Mouse (Mus musculus): ENCODE results near the gene Dnah7c. TPM values are rescaled to one million over a fixed set of nuclear protein-coding genes. Genes with fewer than 3 reads are reported as not detected.
"Not testable (repeated sequence)": the region's sequence is repeated elsewhere in the genome, so short reads cannot be mapped to it uniquely, and the experiment has no call there.

Dnah7c gene
- polyA plus RNA-seq, 1 experiment from 2014 or later = 0.01 TPM

GRCm38 (mm10) chr1:46428401-46428800, 3.0 kb downstream of the Dnah7c start:
- Histone ChIP-seq H3K4me1 (replicated peaks; ENCODE audit: control insufficient read depth, insufficient read depth) (no peaks in the 10 kb centered on the region), H3K4me3 (ENCODE audit: low read depth, low read length) (no peak overlapping the region), H3K27ac (replicated peaks) (no peak overlapping the region), H3K36me3 (ENCODE audit: control insufficient read depth, insufficient read depth, low read length) (no peaks in the 10 kb centered on the region), H3K4me2 (replicated peaks; ENCODE audit: low read depth) (no peak overlapping the region), H3K9me3 (ENCODE audit: control insufficient read depth, low read length) (no peaks in the 10 kb centered on the region), H3K9ac (ENCODE audit: low read length) (no peak overlapping the region), H3K27me3 (ENCODE audit: control insufficient read depth, insufficient read depth, low read length) (no peaks in the 10 kb centered on the region)
- DNase-seq (ENCODE audit: low spot score) (no peak), ATAC-seq (ENCODE audit: low FRiP score, low TSS enrichment) (no peak)
- TF ChIP-seq EP300 (optimal IDR thresholded peaks at IDR 0.05) (no peak), CTCF (IDR thresholded peaks at IDR 0.05; ENCODE audit: low read depth) (peak; percentile 27)
- WGBS = 62% methylated on average over 2 of the region's 2 CpGs

GRCm38 (mm10) chr1:46514671-46515070, 89.3 kb downstream of the Dnah7c start:
- not testable (repeated sequence) for H3K27me3 ChIP-seq (ENCODE audit: control insufficient read depth, insufficient read depth, low read length); H3K9ac ChIP-seq (ENCODE audit: low read length); H3K27ac ChIP-seq (replicated peaks); DNase-seq (ENCODE audit: low spot score); H3K4me3 ChIP-seq (ENCODE audit: low read depth, low read length); H3K9me3 ChIP-seq (ENCODE audit: control insufficient read depth, low read length); H3K4me2 ChIP-seq (replicated peaks; ENCODE audit: low read depth); ATAC-seq (ENCODE audit: low FRiP score, low TSS enrichment); H3K36me3 ChIP-seq (ENCODE audit: control insufficient read depth, insufficient read depth, low read length); H3K4me1 ChIP-seq (replicated peaks; ENCODE audit: control insufficient read depth, insufficient read depth)
- WGBS = 62% methylated on average over 1 of the region's 1 CpGs

- Histone ChIP-seq H3K4me1 (replicated peaks; ENCODE audit: control insufficient read depth, insufficient read depth) (no peaks in the 10 kb centered on the region), H3K36me3 (ENCODE audit: control insufficient read depth, insufficient read depth, low read length) (no peaks in the 10 kb centered on the region), H3K27me3 (ENCODE audit: control insufficient read depth, insufficient read depth, low read length) (no peaks in the 10 kb centered on the region), H3K27ac (replicated peaks) (no peak overlapping the region), H3K4me3 (ENCODE audit: low read depth, low read length) (no peak overlapping the region), H3K9me3 (ENCODE audit: control insufficient read depth, low read length) (no peaks in the 10 kb centered on the region), H3K9ac (ENCODE audit: low read length) (no peak overlapping the region), H3K4me2 (replicated peaks; ENCODE audit: low read depth) (no peak overlapping the region)
- TF ChIP-seq EP300 (optimal IDR thresholded peaks at IDR 0.05) (no peak), CTCF (IDR thresholded peaks at IDR 0.05; ENCODE audit: low read depth) (no peak)
- no peak for DNase-seq (ENCODE audit: low spot score)
- ATAC-seq (ENCODE audit: low FRiP score, low TSS enrichment) = no peak
Measured at GRCm38 (mm10) chr1:46521032-46521431, 95.6 kb downstream of the Dnah7c start.

GRCm38 (mm10) chr1:46526537-46526936, 101.1 kb downstream of the Dnah7c start:
- not testable (repeated sequence) for H3K27ac ChIP-seq (replicated peaks); DNase-seq (ENCODE audit: low spot score); H3K4me1 ChIP-seq (replicated peaks; ENCODE audit: control insufficient read depth, insufficient read depth); H3K27me3 ChIP-seq (ENCODE audit: control insufficient read depth, insufficient read depth, low read length); H3K9me3 ChIP-seq (ENCODE audit: control insufficient read depth, low read length); H3K4me2 ChIP-seq (replicated peaks; ENCODE audit: low read depth); H3K4me3 ChIP-seq (ENCODE audit: low read depth, low read length); H3K36me3 ChIP-seq (ENCODE audit: control insufficient read depth, insufficient read depth, low read length); ATAC-seq (ENCODE audit: low FRiP score, low TSS enrichment); H3K9ac ChIP-seq (ENCODE audit: low read length)
- WGBS = 47% methylated on average over 3 of the region's 3 CpGs

- no peak for ATAC-seq (ENCODE audit: low FRiP score, low TSS enrichment)
- 50% methylated on average over 2 of the region's 2 CpGs for WGBS
- Histone ChIP-seq H3K4me3 (ENCODE audit: low read depth, low read length) (no peak overlapping the region), H3K27ac (replicated peaks) (no peak overlapping the region), H3K4me2 (replicated peaks; ENCODE audit: low read depth) (no peak overlapping the region), H3K36me3 (ENCODE audit: control insufficient read depth, insufficient read depth, low read length) (no peaks in the 10 kb centered on the region), H3K9me3 (ENCODE audit: control insufficient read depth, low read length) (no peaks in the 10 kb centered on the region), H3K9ac (ENCODE audit: low read length) (no peak overlapping the region), H3K27me3 (ENCODE audit: control insufficient read depth, insufficient read depth, low read length) (no peaks in the 10 kb centered on the region), H3K4me1 (replicated peaks; ENCODE audit: control insufficient read depth, insufficient read depth) (no peaks in the 10 kb centered on the region)
- no peak for DNase-seq (ENCODE audit: low spot score)
- TF ChIP-seq CTCF (IDR thresholded peaks at IDR 0.05; ENCODE audit: low read depth) (no peak), EP300 (optimal IDR thresholded peaks at IDR 0.05) (no peak)
Measured at GRCm38 (mm10) chr1:46544812-46545421, 119.5 kb downstream of the Dnah7c start.

- Histone ChIP-seq H3K27ac (replicated peaks) (no peak overlapping the region), H3K9ac (ENCODE audit: low read length) (no peak overlapping the region), H3K4me2 (replicated peaks; ENCODE audit: low read depth) (no peak overlapping the region), H3K4me1 (replicated peaks; ENCODE audit: control insufficient read depth, insufficient read depth) (no peaks in the 10 kb centered on the region), H3K4me3 (ENCODE audit: low read depth, low read length) (no peak overlapping the region), H3K27me3 (ENCODE audit: control insufficient read depth, insufficient read depth, low read length) (no peaks in the 10 kb centered on the region), H3K9me3 (ENCODE audit: control insufficient read depth, low read length) (no peaks in the 10 kb centered on the region), H3K36me3 (ENCODE audit: control insufficient read depth, insufficient read depth, low read length) (no peaks in the 10 kb centered on the region)
- DNase-seq (ENCODE audit: low spot score) = no peak
- TF ChIP-seq EP300 (optimal IDR thresholded peaks at IDR 0.05) = no peak
- peak; percentile 63 for TF ChIP-seq CTCF (IDR thresholded peaks at IDR 0.05; ENCODE audit: low read depth)
- ATAC-seq (ENCODE audit: low FRiP score, low TSS enrichment) = no peak
- WGBS = 16% methylated on average over 3 of the region's 3 CpGs
Measured at GRCm38 (mm10) chr1:46580385-46580784, 155.0 kb downstream of the Dnah7c start.

GRCm38 (mm10) chr1:46593826-46594225, 168.4 kb downstream of the Dnah7c start:
- H3K9me3 ChIP-seq (ENCODE audit: control insufficient read depth, low read length); H3K4me3 ChIP-seq (ENCODE audit: low read depth, low read length); H3K4me1 ChIP-seq (replicated peaks; ENCODE audit: control insufficient read depth, insufficient read depth); H3K9ac ChIP-seq (ENCODE audit: low read length); ATAC-seq (ENCODE audit: low FRiP score, low TSS enrichment); H3K4me2 ChIP-seq (replicated peaks; ENCODE audit: low read depth); DNase-seq (ENCODE audit: low spot score); H3K27ac ChIP-seq (replicated peaks); H3K36me3 ChIP-seq (ENCODE audit: control insufficient read depth, insufficient read depth, low read length); H3K27me3 ChIP-seq (ENCODE audit: control insufficient read depth, insufficient read depth, low read length): not testable (repeated sequence)
- 76% methylated on average over 1 of the region's 1 CpGs for WGBS

GRCm38 (mm10) chr1:46596343-46596742, 171.0 kb downstream of the Dnah7c start:
- not testable (repeated sequence) for H3K9me3 ChIP-seq (ENCODE audit: control insufficient read depth, low read length); H3K36me3 ChIP-seq (ENCODE audit: control insufficient read depth, insufficient read depth, low read length); DNase-seq (ENCODE audit: low spot score); H3K4me3 ChIP-seq (ENCODE audit: low read depth, low read length); H3K4me1 ChIP-seq (replicated peaks; ENCODE audit: control insufficient read depth, insufficient read depth); H3K9ac ChIP-seq (ENCODE audit: low read length); ATAC-seq (ENCODE audit: low FRiP score, low TSS enrichment); H3K4me2 ChIP-seq (replicated peaks; ENCODE audit: low read depth); H3K27me3 ChIP-seq (ENCODE audit: control insufficient read depth, insufficient read depth, low read length); H3K27ac ChIP-seq (replicated peaks)
- WGBS = 100% methylated on average over 1 of the region's 1 CpGs
